Mouse (Mus musculus): ENCODE data around the gene Gemin6. TPM values are rescaled to one million over a fixed set of nuclear protein-coding genes. Genes with fewer than 3 reads are reported as not detected.
"Not testable (repeated sequence)": the region's sequence is repeated elsewhere in the genome, so short reads cannot be mapped to it uniquely, and the experiment has no call there.

Gemin6 gene
- polyA plus RNA-seq, 1 experiment from 2014 or later, result 4.2 TPM

- WGBS (ENCODE audit: missing documents), result 94% methylated on average over 13 of the region's 13 CpGs
- Histone ChIP-seq H3K27ac (no peak overlapping the region), H3K4me3 (ENCODE audit: inconsistent target) (no peak overlapping the region), H3K36me3 (ENCODE audit: inconsistent target) (peaks cover 76% of the 10 kb centered on the region), H3K79me2 (ENCODE audit: inconsistent target) (no peaks in the 10 kb centered on the region)
These were observed 31.0 kb downstream of the Gemin6 start for GRCm38 (mm10) chr17:80255208-80255607.

- H3K79me2 ChIP-seq (ENCODE audit: inconsistent target), result no peaks in the 10 kb centered on the region
- peaks cover 65% of the 10 kb centered on the region for H3K36me3 ChIP-seq (ENCODE audit: inconsistent target)
- WGBS (ENCODE audit: missing documents), result 94% methylated on average over 4 of the region's 4 CpGs
- no peak overlapping the region for H3K27ac ChIP-seq
- H3K4me3 ChIP-seq (ENCODE audit: inconsistent target), result no peak overlapping the region
These were observed 42.8 kb downstream of the Gemin6 start for GRCm38 (mm10) chr17:80267065-80267464.

- WGBS (ENCODE audit: missing documents), result 93% methylated on average over 3 of the region's 3 CpGs
- Histone ChIP-seq H3K36me3 (ENCODE audit: inconsistent target) (peaks cover 75% of the 10 kb centered on the region), H3K27ac (no peak overlapping the region), H3K79me2 (ENCODE audit: inconsistent target) (no peaks in the 10 kb centered on the region), H3K4me3 (ENCODE audit: inconsistent target) (no peak overlapping the region)
These were observed 43.9 kb downstream of the Gemin6 start for GRCm38 (mm10) chr17:80268151-80268550.

GRCm38 (mm10) chr17:80270622-80271021 is 46.4 kb downstream of the Gemin6 start:
- H3K36me3 ChIP-seq (ENCODE audit: inconsistent target), result peaks cover 75% of the 10 kb centered on the region
- WGBS (ENCODE audit: missing documents), result 96% methylated on average over 7 of the region's 7 CpGs
- not testable (repeated sequence) for H3K27ac ChIP-seq; H3K79me2 ChIP-seq (ENCODE audit: inconsistent target); H3K4me3 ChIP-seq (ENCODE audit: inconsistent target)

Other genes with a start within 250 kb of the Gemin6 start
- 28.1 to 43.3 TPM (median 34.9 TPM) in 3 replicates for gene Hnrnpll, start 162.1 kb upstream of the Gemin6 start, polyA plus RNA-seq (2018)
- 19.7 to 26.5 TPM (median 19.9 TPM) in 3 replicates for gene Galm, start 97.0 kb upstream of the Gemin6 start, polyA plus RNA-seq (2018)
- 52.8 to 163 TPM (median 66.6 TPM) in 3 replicates for gene Srsf7, start 17.1 kb upstream of the Gemin6 start, polyA plus RNA-seq (2018)
- gene Ttc39d, start 17.0 kb upstream of the Gemin6 start, polyA plus RNA-seq (2018), result not detected in 3 replicates
- gene Morn2, start 65.8 kb downstream of the Gemin6 start, polyA plus RNA-seq (2018), result 6.1 to 7.6 TPM (median 7.4 TPM) in 3 replicates
- 7.6 to 13.4 TPM (median 13.2 TPM) in 3 replicates for gene Dhx57, start 66.0 kb downstream of the Gemin6 start, polyA plus RNA-seq (2018)
- 0.32 TPM in 1 of 3 replicates, not detected in the others for gene Arhgef33, start 83.0 kb downstream of the Gemin6 start, polyA plus RNA-seq (2018)
- not detected in 3 replicates for gene Gm10190, start 149.1 kb downstream of the Gemin6 start, polyA plus RNA-seq (2018)